Mouse (Mus musculus): ENCODE results near the gene Vac14.

Gene Vac14

GRCm38 (mm10) chr8:110718969-110719670, 100.7 kb downstream of the Vac14 start:
- peak; percentile 75 for DNase-seq

GRCm38 (mm10) chr8:110719898-110720653, 101.7 kb downstream of the Vac14 start:
- no peak for DNase-seq

GRCm38 (mm10) chr8:110720685-110721598, 102.6 kb downstream of the Vac14 start, which contains the start of gene Mtss1l:
TSS of gene Mtss1l (plus strand) at chr8:110721476.
- DNase-seq, result peak; percentile 83

- DNase-seq, result peak; percentile 21
Measured at GRCm38 (mm10) chr8:110721606-110722413, 103.4 kb downstream of the Vac14 start.

- DNase-seq, result no peak
Measured at GRCm38 (mm10) chr8:110722414-110723011, 104.1 kb downstream of the Vac14 start.

- no peak for DNase-seq
Measured at GRCm38 (mm10) chr8:110724493-110724892, 106.1 kb downstream of the Vac14 start.

GRCm38 (mm10) chr8:110725084-110725838, 106.9 kb downstream of the Vac14 start:
- no peak for DNase-seq

- DNase-seq, result peak; percentile 67
Measured at GRCm38 (mm10) chr8:110726893-110727292, 108.5 kb downstream of the Vac14 start.

- DNase-seq, result no peak
Measured at GRCm38 (mm10) chr8:110731346-110731859, 113.0 kb downstream of the Vac14 start.

GRCm38 (mm10) chr8:110733036-110733435, 114.7 kb downstream of the Vac14 start:
- DNase-seq, result no peak

- DNase-seq, result no peak
Measured at GRCm38 (mm10) chr8:110738591-110739195, 120.3 kb downstream of the Vac14 start.

- DNase-seq, result no peak
Measured at GRCm38 (mm10) chr8:110740629-110741175, 122.3 kb downstream of the Vac14 start.

GRCm38 (mm10) chr8:110741816-110742451, 123.5 kb downstream of the Vac14 start:
- DNase-seq, result no peak

- no peak for DNase-seq
Measured at GRCm38 (mm10) chr8:110742452-110742818, 124.0 kb downstream of the Vac14 start.

GRCm38 (mm10) chr8:110745162-110745561, 126.8 kb downstream of the Vac14 start:
- DNase-seq, result no peak

GRCm38 (mm10) chr8:110746661-110747060, 128.3 kb downstream of the Vac14 start:
- DNase-seq, result no peak

- peak; percentile 77 for DNase-seq
Measured at GRCm38 (mm10) chr8:110749500-110750170, 131.2 kb downstream of the Vac14 start.

GRCm38 (mm10) chr8:110750269-110750668, 131.9 kb downstream of the Vac14 start:
- DNase-seq, result no peak

GRCm38 (mm10) chr8:110751490-110751889, 133.1 kb downstream of the Vac14 start:
- no peak for DNase-seq

Measured in lung, postnatal 36 days (tissue).